Mouse (Mus musculus) activated CD4-positive, CD25-positive, alpha-beta regulatory T cell (primary cell): ENCODE data around the gene Tyw3. TPM values are rescaled to one million over a fixed set of nuclear protein-coding genes. Genes with fewer than 3 reads are reported as not detected.

ENCODE experiments used
- polyA plus RNA-seq, 2 experiments: library from polyadenylated mRNA; unstranded; fragments of 100-300 nt; shearing (Covaris generic); gene quantifications; one replicate each; pipeline ENCODE4 v1.2.1; 2017

Tyw3 gene
- polyA plus RNA-seq: 1 to 10 TPM; 5.7 to 7.6 TPM

GRCm38 (mm10) chr3:154596934-154597554 is at the start of gene Tyw3:
Gene Tyw3 (minus strand): TSS chr3:154597104.

DNA sequence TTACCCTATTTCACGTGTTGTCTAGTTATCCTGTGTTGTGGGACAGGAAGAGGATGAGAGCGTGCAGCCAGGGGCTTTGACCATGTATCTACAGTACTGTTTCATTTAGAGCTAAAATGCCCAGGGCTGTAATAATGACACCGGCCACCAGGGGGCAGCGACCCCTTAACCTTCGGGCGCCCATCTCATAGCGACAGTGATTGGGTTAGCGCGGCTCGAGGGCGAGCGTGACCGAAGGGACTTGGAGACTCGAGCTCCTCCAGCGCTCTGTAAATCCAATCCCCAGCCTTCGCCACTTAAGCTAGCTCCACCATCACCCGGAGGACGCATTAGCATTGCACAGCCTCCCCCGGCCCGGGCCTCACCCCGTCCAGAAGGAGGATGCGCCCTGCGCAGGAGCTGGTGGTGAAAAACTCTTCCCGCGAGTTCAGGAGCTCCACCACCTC is 393 bp downstream of the Tyw3 start, which contains the start of gene Cryz:
Gene Cryz (plus strand): TSS at position 224 of the 446 bp plus-strand sequence.

Other genes starting within 250 kb of the Tyw3 start
- 1 to 10 TPM; 1.1 to 4.4 TPM for gene Cryz, start 393 bp downstream of the Tyw3 start, polyA plus RNA-seq
- gene Erich3, start 66.8 kb upstream of the Tyw3 start, polyA plus RNA-seq: under 1 TPM in 1 of 2 experiments, not detected in 1; 0.34 TPM